Mouse (Mus musculus) G1E (cell line): Measurements from ENCODE around the gene Arhgap23. TPM values are rescaled to one million over a fixed set of nuclear protein-coding genes. Genes with fewer than 3 reads are reported as not detected.
A peak's percentile ranks its signal among the peaks of the same experiment; 100 is the strongest.

Source experiments
- ATAC-seq: 2 replicates; pipeline ENCODE4 v1.8.0; 2016; ENCODE audit warnings: mild to moderate bottlenecking; ENCODE audit not compliant: insufficient number of reproducible peaks, poor library complexity, low FRiP score, severe bottlenecking; ENCODE audit errors: extremely low read depth
- DNase-seq: peaks from one replicate; pipeline ENCODE4 v3.0.0; 2012; ENCODE audit warnings: low spot score
- H3K27me3 ChIP-seq: 2 replicates; pipeline ENCODE4 v1.6.1; 2012; ENCODE audit warnings: mild to moderate bottlenecking, low read length, inconsistent platforms; ENCODE audit not compliant: insufficient read depth
- H3K36me3 ChIP-seq: replicated peaks from 2 replicates; pipeline ENCODE3; 2012; ENCODE audit warnings: mild to moderate bottlenecking, inconsistent platforms
- H3K4me1 ChIP-seq: 2 replicates; pipeline ENCODE4 v1.6.1; 2012; ENCODE audit warnings: low read depth, low read length, inconsistent platforms, mixed read lengths; ENCODE audit not compliant: insufficient read depth
- H3K4me3 ChIP-seq: 2 replicates; pipeline ENCODE4 v1.5.1; 2012; ENCODE audit warnings: low read depth, mild to moderate bottlenecking, inconsistent platforms, low read length, moderate library complexity, mixed read lengths
- H3K9me3 ChIP-seq: replicated peaks from 2 replicates; pipeline ENCODE4 v1.6.1; 2012; ENCODE audit warnings: inconsistent platforms
- CTCF ChIP-seq: IDR thresholded peaks from 2 replicates; pipeline ENCODE4 v1.5.1; 2012; ENCODE audit warnings: low read depth, low read length, inconsistent platforms, mixed read lengths
- GATA1 ChIP-seq: IDR thresholded peaks from 2 replicates; pipeline ENCODE4 v1.6.1; 2012; ENCODE audit warnings: borderline replicate concordance, low read length, inconsistent platforms, mixed read lengths
- GATA2 ChIP-seq: IDR thresholded peaks from 2 replicates; pipeline ENCODE4 v1.6.1; 2012; ENCODE audit warnings: low read depth, low read length, inconsistent platforms, borderline replicate concordance
- POLR2AphosphoS5 ChIP-seq: IDR thresholded peaks from 2 replicates; pipeline ENCODE4 v1.6.1; 2012; ENCODE audit warnings: low read depth, low read length, inconsistent platforms; ENCODE audit not compliant: insufficient replicate concordance
- TAL1 ChIP-seq: conservative IDR thresholded peaks from 2 replicates; pipeline ENCODE4 v1.6.1; 2012; ENCODE audit warnings: low read depth, low read length, inconsistent platforms, mixed read lengths
- polyA plus RNA-seq: library from polyadenylated mRNA; stranded (reverse); fragments of >175 nt; gene quantifications from 2 replicates; pipeline ENCODE4 v1.2.3, GENCODE M21; 2012
- total RNA-seq, 2 experiments: library from RNA; stranded (forward) in 1 of 2; stranded (reverse) in 1 of 2; fragments of 200-1000 nt in 1 of 2; fragments of >200 nt in 1 of 2; fragmentation: Nextera tagmentation in 1 of 2; gene quantifications; 2 replicates each; pipeline ENCODE4 v1.2.3; 2014 to 2017

The Arhgap23 gene
- total and polyA plus RNA-seq, 3 experiments, result 2.4 to 18.6 (median 17.9) TPM

GRCm38 (mm10) chr11:97432015-97432414 is 16.7 kb downstream of the Arhgap23 start:
- H3K4me3 ChIP-seq, result no peak overlapping the region
- H3K4me1 ChIP-seq, result peaks cover 77% of the 10 kb centered on the region
- no peak for ATAC-seq
- peaks cover 13% of the 10 kb centered on the region for H3K36me3 ChIP-seq
- no peaks in the 10 kb centered on the region for H3K9me3 ChIP-seq
- no peak for TF ChIP-seq POLR2AphosphoS5
- TF ChIP-seq GATA2, result no peak
- no peak for TF ChIP-seq TAL1
- no peak for TF ChIP-seq GATA1
- TF ChIP-seq CTCF, result peak; percentile 95
- DNase-seq, result no peak
- no peaks in the 10 kb centered on the region for H3K27me3 ChIP-seq

GRCm38 (mm10) chr11:97432983-97433539 is 17.7 kb downstream of the Arhgap23 start:
- ATAC-seq, result no peak
- H3K4me3 ChIP-seq, result no peak overlapping the region
- peaks cover 72% of the 10 kb centered on the region for H3K4me1 ChIP-seq
- H3K9me3 ChIP-seq, result no peaks in the 10 kb centered on the region
- TF ChIP-seq TAL1, result no peak
- TF ChIP-seq CTCF, result no peak
- TF ChIP-seq GATA2, result no peak
- TF ChIP-seq POLR2AphosphoS5, result no peak
- TF ChIP-seq GATA1, result no peak
- H3K27me3 ChIP-seq, result no peaks in the 10 kb centered on the region; the same call in 1 of the 2 replicates
- no peak for DNase-seq
- H3K36me3 ChIP-seq, result peaks cover 19% of the 10 kb centered on the region

GRCm38 (mm10) chr11:97434121-97434520 is 18.8 kb downstream of the Arhgap23 start:
- no peak for TF ChIP-seq GATA2
- TF ChIP-seq CTCF, result no peak
- DNase-seq, result no peak
- Histone ChIP-seq H3K36me3 (peaks cover 26% of the 10 kb centered on the region), H3K27me3 (peaks cover 5% of the 10 kb centered on the region; the same call in 1 of the 2 replicates), H3K4me3 (no peak overlapping the region), H3K4me1 (peaks cover 72% of the 10 kb centered on the region), H3K9me3 (no peaks in the 10 kb centered on the region)
- ATAC-seq, result no peak

- peaks cover 26% of the 10 kb centered on the region for H3K36me3 ChIP-seq
- peaks cover 72% of the 10 kb centered on the region for H3K4me1 ChIP-seq
- peak; percentile 77 for ATAC-seq
- DNase-seq, result peak; percentile 94
- TF ChIP-seq TAL1 (no peak), CTCF (peak; percentile 34)
- H3K27me3 ChIP-seq, result peaks cover 10% of the 10 kb centered on the region
- H3K9me3 ChIP-seq, result no peaks in the 10 kb centered on the region
- peak overlapping the region; percentile 74 for H3K4me3 ChIP-seq
Measured at GRCm38 (mm10) chr11:97434704-97435454, 19.5 kb downstream of the Arhgap23 start.

- TF ChIP-seq GATA1 (no peak), GATA2 (no peak), POLR2AphosphoS5 (no peak), TAL1 (no peak), CTCF (no peak)
- DNase-seq (no peak), ATAC-seq (peak; percentile 59)
- Histone ChIP-seq H3K27me3 (peaks cover 19% of the 10 kb centered on the region), H3K4me3 (peak overlapping the region; percentile 66; the same call in 1 of the 2 replicates), H3K4me1 (peaks cover 81% of the 10 kb centered on the region), H3K9me3 (no peaks in the 10 kb centered on the region), H3K36me3 (peaks cover 26% of the 10 kb centered on the region)
Measured at GRCm38 (mm10) chr11:97435808-97436491, 20.6 kb downstream of the Arhgap23 start.

GRCm38 (mm10) chr11:97437745-97438144 is 22.4 kb downstream of the Arhgap23 start:
- peaks cover 85% of the 10 kb centered on the region for H3K4me1 ChIP-seq
- H3K27me3 ChIP-seq, result peaks cover 21% of the 10 kb centered on the region
- ATAC-seq, result no peak
- DNase-seq, result no peak
- peaks cover 22% of the 10 kb centered on the region for H3K36me3 ChIP-seq
- TF ChIP-seq GATA1 (no peak), POLR2AphosphoS5 (no peak), GATA2 (no peak), TAL1 (no peak), CTCF (no peak)
- no peaks in the 10 kb centered on the region for H3K9me3 ChIP-seq
- no peak overlapping the region for H3K4me3 ChIP-seq
